Mouse (Mus musculus) limb, embryonic 12.5 days (tissue): ENCODE measurements at regions not wholly inside any gene's neighbourhood (a gene's known extent, or its start where the extent isn't known, plus 50 kb on each side); places are given as distances from the start of the nearest gene placed in this dataset.

Experiments used
- ATAC-seq: fragments of 200-750 bp; cut with Nextera tagmentation; 2 replicates; pipeline ENCODE4 v1.8.0; 2017; ENCODE audit warnings: low read depth, moderate TSS enrichment; ENCODE audit not compliant: insufficient number of reproducible peaks, insufficient read depth, low FRiP score, low TSS enrichment
- H3K27ac ChIP-seq: fragments of 300-500 bp; sonication (generic); 2 replicates; pipeline ENCODE4 v1.5.1; 2016; ENCODE audit warnings: mild to moderate bottlenecking, moderate library complexity
- H3K27me3 ChIP-seq: fragments of 300-500 bp; sonication (generic); 2 replicates; pipeline ENCODE4 v1.6.1; 2016; ENCODE audit warnings: mild to moderate bottlenecking, moderate library complexity
- H3K36me3 ChIP-seq: fragments of 300-500 bp; sonication (generic); 2 replicates; pipeline ENCODE4 v1.6.1; 2016; ENCODE audit warnings: mild to moderate bottlenecking, moderate library complexity
- H3K4me1 ChIP-seq: fragments of 300-500 bp; sonication (generic); replicated peaks from 2 replicates; pipeline ENCODE4 v1.6.1; 2016
- H3K4me2 ChIP-seq: fragments of 300-500 bp; sonication (generic); 2 replicates; pipeline ENCODE4 v1.6.1; 2016; ENCODE audit warnings: mild to moderate bottlenecking, moderate library complexity
- H3K4me3 ChIP-seq: fragments of 300-500 bp; sonication (generic); replicated peaks from 2 replicates; pipeline ENCODE4 v1.5.1; 2016; ENCODE audit warnings: mild to moderate bottlenecking
- H3K9ac ChIP-seq: fragments of 300-500 bp; sonication (generic); replicated peaks from 2 replicates; pipeline ENCODE4 v1.6.1; 2016; ENCODE audit warnings: mild to moderate bottlenecking, moderate library complexity
- H3K9me3 ChIP-seq: fragments of 300-500 bp; sonication (generic); 2 replicates; pipeline ENCODE4 v1.6.1; 2016; ENCODE audit warnings: mild to moderate bottlenecking, moderate library complexity
- WGBS: fragments of 180-500 bp; shearing (Covaris S2); methylation state at CpG from one replicate; pipeline ENCODE4 v1.1.7; 2016; 5-methylcytosine and 5-hydroxymethylcytosine counted together

- no peak overlapping the region for H3K27ac ChIP-seq
- H3K4me3 ChIP-seq: no peak overlapping the region
- no peaks in the 10 kb centered on the region for H3K9me3 ChIP-seq
- H3K9ac ChIP-seq: no peak overlapping the region
- no peak for ATAC-seq
- H3K4me2 ChIP-seq: no peak overlapping the region
- H3K27me3 ChIP-seq: no peaks in the 10 kb centered on the region
- H3K4me1 ChIP-seq: no peaks in the 10 kb centered on the region
- WGBS: 60% methylated on average over 5 of the region's 5 CpGs
- no peaks in the 10 kb centered on the region for H3K36me3 ChIP-seq
These were observed 104.7 kb downstream of the Nsun3 start for GRCm38 (mm10) chr16:62681880-62682279.

GRCm38 (mm10) chr16:62676815-62677214, 109.8 kb downstream of the Nsun3 start:
- Histone ChIP-seq H3K9me3 (no peaks in the 10 kb centered on the region), H3K4me3 (no peak overlapping the region), H3K4me2 (no peak overlapping the region), H3K9ac (no peak overlapping the region), H3K36me3 (no peaks in the 10 kb centered on the region), H3K4me1 (no peaks in the 10 kb centered on the region), H3K27me3 (no peaks in the 10 kb centered on the region), H3K27ac (no peak overlapping the region)
- WGBS: 72% methylated on average over 6 of the region's 6 CpGs
- ATAC-seq: no peak

GRCm38 (mm10) chr16:62657383-62657782, 129.2 kb downstream of the Nsun3 start:
- H3K4me3 ChIP-seq: no peak overlapping the region
- H3K36me3 ChIP-seq: no peaks in the 10 kb centered on the region
- no peaks in the 10 kb centered on the region for H3K9me3 ChIP-seq
- peak; percentile 72 for ATAC-seq
- 30% methylated on average over 2 of the region's 2 CpGs for WGBS
- no peak overlapping the region for H3K4me2 ChIP-seq
- H3K27ac ChIP-seq: no peak overlapping the region
- H3K27me3 ChIP-seq: no peaks in the 10 kb centered on the region
- H3K9ac ChIP-seq: no peak overlapping the region
- 0 out of 2 replicates have a peak, but pooled peaks cover 7% of the 10 kb centered on the region for H3K4me1 ChIP-seq

- Histone ChIP-seq H3K4me2 (no peak overlapping the region), H3K9ac (no peak overlapping the region), H3K4me3 (no peak overlapping the region), H3K27ac (no peak overlapping the region), H3K36me3 (no peaks in the 10 kb centered on the region), H3K4me1 (0 out of 2 replicates have a peak, but pooled peaks cover 7% of the 10 kb centered on the region), H3K9me3 (no peaks in the 10 kb centered on the region), H3K27me3 (no peaks in the 10 kb centered on the region)
- WGBS: 79% methylated on average over 1 of the region's 1 CpGs
- no peak for ATAC-seq
These were observed 132.2 kb downstream of the Nsun3 start for GRCm38 (mm10) chr16:62654436-62654835.

- Histone ChIP-seq H3K27me3 (no peaks in the 10 kb centered on the region), H3K36me3 (no peaks in the 10 kb centered on the region), H3K9ac (no peak overlapping the region), H3K4me2 (peak overlapping the region; percentile 26; the same call in 1 of the 2 replicates), H3K4me3 (no peak overlapping the region), H3K9me3 (no peaks in the 10 kb centered on the region), H3K27ac (no peak overlapping the region), H3K4me1 (0 out of 2 replicates have a peak, but pooled peaks cover 7% of the 10 kb centered on the region)
- no peak for ATAC-seq
- 31% methylated on average over 8 of the region's 8 CpGs for WGBS
These were observed 132.8 kb downstream of the Nsun3 start for GRCm38 (mm10) chr16:62653817-62654216.

- ATAC-seq: peak; percentile 71; the same call in 1 of the 2 replicates
- Histone ChIP-seq H3K4me1 (0 out of 2 replicates have a peak, but pooled peaks cover 7% of the 10 kb centered on the region), H3K4me3 (no peak overlapping the region), H3K4me2 (no peak overlapping the region), H3K27ac (no peak overlapping the region), H3K36me3 (no peaks in the 10 kb centered on the region), H3K27me3 (no peaks in the 10 kb centered on the region), H3K9me3 (no peaks in the 10 kb centered on the region), H3K9ac (no peak overlapping the region)
- WGBS: 49% methylated on average over 6 of the region's 6 CpGs
These were observed 133.7 kb downstream of the Nsun3 start for GRCm38 (mm10) chr16:62652769-62653465.

- WGBS: 80% methylated on average over 7 of the region's 7 CpGs
- Histone ChIP-seq H3K4me3 (no peak overlapping the region), H3K4me1 (0 out of 2 replicates have a peak, but pooled peaks cover 4% of the 10 kb centered on the region), H3K27me3 (no peaks in the 10 kb centered on the region), H3K9me3 (no peaks in the 10 kb centered on the region), H3K9ac (no peak overlapping the region), H3K36me3 (no peaks in the 10 kb centered on the region), H3K27ac (no peak overlapping the region), H3K4me2 (no peak overlapping the region)
- ATAC-seq: no peak
These were observed 135.8 kb downstream of the Nsun3 start for GRCm38 (mm10) chr16:62650856-62651255.

- no peak for ATAC-seq
- no peak overlapping the region for H3K4me3 ChIP-seq
- no peaks in the 10 kb centered on the region for H3K27me3 ChIP-seq
- H3K9me3 ChIP-seq: no peaks in the 10 kb centered on the region
- no peaks in the 10 kb centered on the region for H3K36me3 ChIP-seq
- no peak overlapping the region for H3K4me2 ChIP-seq
- H3K4me1 ChIP-seq: no peaks in the 10 kb centered on the region
- H3K9ac ChIP-seq: no peak overlapping the region
- H3K27ac ChIP-seq: no peak overlapping the region
- WGBS: 67% methylated on average over 8 of the region's 8 CpGs
These were observed 138.3 kb downstream of the Nsun3 start for GRCm38 (mm10) chr16:62648326-62648725.

- H3K9me3 ChIP-seq: no peaks in the 10 kb centered on the region
- WGBS: 75% methylated on average over 1 of the region's 1 CpGs
- peak; percentile 47; the same call in 1 of the 2 replicates for ATAC-seq
- H3K4me1 ChIP-seq: no peaks in the 10 kb centered on the region
- no peak overlapping the region for H3K4me3 ChIP-seq
- no peaks in the 10 kb centered on the region for H3K36me3 ChIP-seq
- H3K27ac ChIP-seq: no peak overlapping the region
- no peaks in the 10 kb centered on the region for H3K27me3 ChIP-seq
- H3K4me2 ChIP-seq: no peak overlapping the region
- H3K9ac ChIP-seq: no peak overlapping the region
These were observed 140.5 kb downstream of the Nsun3 start for GRCm38 (mm10) chr16:62646113-62646512.

GRCm38 (mm10) chr16:62642859-62643403, 143.7 kb downstream of the Nsun3 start:
- H3K9ac ChIP-seq: no peak overlapping the region
- H3K27ac ChIP-seq: no peak overlapping the region
- ATAC-seq: no peak
- no peaks in the 10 kb centered on the region for H3K4me1 ChIP-seq
- no peak overlapping the region for H3K4me2 ChIP-seq
- WGBS: 91% methylated on average over 10 of the region's 10 CpGs
- H3K4me3 ChIP-seq: no peak overlapping the region
- H3K27me3 ChIP-seq: no peaks in the 10 kb centered on the region
- H3K9me3 ChIP-seq: no peaks in the 10 kb centered on the region
- no peaks in the 10 kb centered on the region for H3K36me3 ChIP-seq

- no peak overlapping the region for H3K4me2 ChIP-seq
- WGBS: 82% methylated on average over 6 of the region's 6 CpGs
These were observed 162.7 kb downstream of the Nsun3 start for GRCm38 (mm10) chr16:62623938-62624337.

GRCm38 (mm10) chr16:62610873-62611272, 175.7 kb downstream of the Nsun3 start:
- H3K4me1 ChIP-seq: no peaks in the 10 kb centered on the region
- H3K27ac ChIP-seq: no peak overlapping the region
- H3K4me2 ChIP-seq: no peak overlapping the region
- no peaks in the 10 kb centered on the region for H3K9me3 ChIP-seq
- H3K9ac ChIP-seq: no peak overlapping the region
- H3K4me3 ChIP-seq: no peak overlapping the region
- 91% methylated on average over 5 of the region's 5 CpGs for WGBS
- no peaks in the 10 kb centered on the region for H3K27me3 ChIP-seq
- no peaks in the 10 kb centered on the region for H3K36me3 ChIP-seq
- ATAC-seq: no peak

More at GRCm38 (mm10) chr16:62623938-62624337, 162.7 kb downstream of the Nsun3 start:
- no peak overlapping the region for H3K27ac ChIP-seq
- H3K4me3 ChIP-seq: no peak overlapping the region
- no peaks in the 10 kb centered on the region for H3K4me1 ChIP-seq
- no peaks in the 10 kb centered on the region for H3K27me3 ChIP-seq
- ATAC-seq: no peak
- H3K36me3 ChIP-seq: no peaks in the 10 kb centered on the region
- no peak overlapping the region for H3K9ac ChIP-seq
- no peaks in the 10 kb centered on the region for H3K9me3 ChIP-seq
